21 mouse cellular contexts compared by ENCODE assay signal in the genomic region with DNA sequence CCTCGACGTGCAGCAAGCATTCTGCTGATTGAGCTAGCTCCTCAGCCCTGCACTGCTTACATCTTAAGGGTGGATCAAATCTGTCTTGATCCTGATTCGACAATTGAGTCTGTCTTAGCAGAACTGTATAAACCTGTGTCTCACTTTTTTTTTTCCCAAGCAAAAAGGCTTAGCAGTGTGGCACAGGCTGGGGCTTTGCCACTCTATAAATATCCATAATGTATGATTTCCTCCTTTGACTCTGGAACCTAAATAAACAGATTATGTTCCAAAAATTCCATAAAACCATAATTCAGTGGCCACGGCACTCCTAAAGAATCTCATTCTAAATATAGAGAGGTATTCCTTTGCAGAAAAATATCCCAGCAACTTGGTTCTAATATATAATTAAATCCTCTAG.
A peak's percentile ranks its signal among the peaks of the same experiment; 100 is the strongest.
DNase-seq lines count a peak whose midpoint lies in the region; ATAC-seq and TF ChIP-seq lines count a peak whose summit lies in the region.
"Had no signal": no experiment of that assay in that cellular context is flagged by ENCODE, and none has a peak within 500 bp of the region (broad histone marks: within the 10 kb centered on the region; RNA-seq: fewer than 3 reads in every experiment).

No protein-coding gene starts in this region.

- H3K9ac ChIP-seq in kidney, postnatal 0 days (ENCODE audit: low read depth, low read length) = no peak overlapping the region
- H3K9ac ChIP-seq in kidney, embryonic 15.5 days = no peak overlapping the region
- H3K9ac ChIP-seq: forebrain, embryonic 12.5 days; hindbrain, embryonic 13.5 days had no signal

- peaks cover 1% of the 10 kb centered on the region; the same call in 1 of the 2 replicates for H3K4me1 ChIP-seq in kidney, postnatal 0 days (replicated peaks; ENCODE audit: insufficient read depth, low read length)
- peaks cover 1% of the 10 kb centered on the region for H3K4me1 ChIP-seq in kidney, embryonic 15.5 days
- H3K4me1 ChIP-seq in embryonic fibroblast, embryonic 13.5 days (ENCODE audit: control insufficient read depth, insufficient read depth, low read length) = peaks cover 7% of the 10 kb centered on the region
- H3K4me1 ChIP-seq: forebrain, embryonic 12.5 days; hindbrain, embryonic 13.5 days had no signal

- H3K4me3 ChIP-seq in kidney, postnatal 0 days (replicated peaks; ENCODE audit: low read depth, low read length) = no peak overlapping the region
- no peak overlapping the region for H3K4me3 ChIP-seq in kidney, embryonic 15.5 days (replicated peaks)
- H3K4me3 ChIP-seq in C2C12 (ENCODE audit: insufficient read depth, poor library complexity, severe bottlenecking) = no peak overlapping the region
- no peak overlapping the region for H3K4me3 ChIP-seq in embryonic fibroblast, embryonic 13.5 days (ENCODE audit: insufficient read depth, low read length)
- H3K4me3 ChIP-seq: forebrain, embryonic 12.5 days; heart, embryonic 10.5 days; hindbrain, embryonic 13.5 days had no signal

- H3K36me3 ChIP-seq in kidney, postnatal 0 days (ENCODE audit: insufficient read depth, low read length) = no peaks in the 10 kb centered on the region
- no peaks in the 10 kb centered on the region for H3K36me3 ChIP-seq in kidney, embryonic 15.5 days
- H3K36me3 ChIP-seq in C2C12 (ENCODE audit: control insufficient read depth, insufficient read depth) = no peaks in the 10 kb centered on the region
- H3K36me3 ChIP-seq: forebrain, embryonic 12.5 days; G1E; heart, embryonic 10.5 days; hindbrain, embryonic 13.5 days had no signal

- H3K79me3 ChIP-seq in C2C12 (ENCODE audit: low read depth) = no peaks in the 10 kb centered on the region

- H3K4me2 ChIP-seq in kidney, postnatal 0 days (ENCODE audit: low read length) = no peak overlapping the region
- no peak overlapping the region for H3K4me2 ChIP-seq in kidney, embryonic 15.5 days
- H3K4me2 ChIP-seq: forebrain, embryonic 12.5 days; hindbrain, embryonic 13.5 days had no signal

- TF ChIP-seq CTCF in kidney, postnatal 0 days (IDR thresholded peaks at IDR 0.05; ENCODE audit: low read depth) = no peak
- no peak for TF ChIP-seq CTCF in C2C12 (IDR thresholded peaks at IDR 0.05; ENCODE audit: control insufficient read depth, insufficient read depth, insufficient read length)
- TF ChIP-seq CTCF in embryonic fibroblast, embryonic 13.5 days (IDR thresholded peaks at IDR 0.05; ENCODE audit: borderline replicate concordance, insufficient read depth, low read length) = no peak

- peak overlapping the region; percentile 27 for H3ac ChIP-seq in C2C12 (ENCODE audit: control insufficient read depth, insufficient read length, low read depth)

- no peaks in the 10 kb centered on the region for H3K79me2 ChIP-seq in C2C12 (ENCODE audit: control insufficient read depth, insufficient read depth)

- WGBS in kidney, postnatal 0 days = 61% methylated on average over 4 of the region's 4 CpGs
- WGBS in kidney, embryonic 15.5 days = 77% methylated on average over 4 of the region's 4 CpGs

- H3K9me3 ChIP-seq in kidney, postnatal 0 days (replicated peaks; ENCODE audit: low read length) = no peaks in the 10 kb centered on the region
- no peaks in the 10 kb centered on the region for H3K9me3 ChIP-seq in kidney, embryonic 15.5 days (replicated peaks)
- H3K9me3 ChIP-seq: forebrain, embryonic 12.5 days; G1E; heart, embryonic 10.5 days; hindbrain, embryonic 13.5 days had no signal

- no peak for ATAC-seq in kidney, postnatal 0 days (replicated peaks; ENCODE audit: low FRiP score, low read depth)
- no peak for ATAC-seq in kidney, embryonic 15.5 days (replicated peaks; ENCODE audit: low FRiP score)
- ATAC-seq: CD4-positive, CD25-positive, alpha-beta regulatory T cell, adult 4 months; forebrain, embryonic 16.5 days; hindbrain, postnatal 0 days had no signal

- no peaks in the 10 kb centered on the region for H3K27me3 ChIP-seq in kidney, postnatal 0 days (ENCODE audit: insufficient read depth, low read length)
- H3K27me3 ChIP-seq in kidney, embryonic 15.5 days = no peaks in the 10 kb centered on the region
- H3K27me3 ChIP-seq in C2C12 (ENCODE audit: control insufficient read depth, insufficient read depth, insufficient read length) = no peaks in the 10 kb centered on the region
- H3K27me3 ChIP-seq: forebrain, embryonic 12.5 days; hindbrain, embryonic 13.5 days had no signal

- TF ChIP-seq POLR2A in embryonic fibroblast, embryonic 13.5 days (IDR thresholded peaks at IDR 0.05; ENCODE audit: low read depth, low read length) = no peak

- no peak overlapping the region for H3K27ac ChIP-seq in kidney, postnatal 0 days
- no peak overlapping the region for H3K27ac ChIP-seq in kidney, embryonic 15.5 days
- peak overlapping the region; percentile 68 for H3K27ac ChIP-seq in embryonic fibroblast, embryonic 13.5 days (ENCODE audit: insufficient read depth, low read length)
- H3K27ac ChIP-seq: forebrain, embryonic 12.5 days; heart, embryonic 10.5 days; hindbrain, embryonic 13.5 days; hindbrain, postnatal 0 days had no signal

- DNase-seq in kidney, postnatal 0 days (ENCODE audit: low spot score) = peak; percentile 17
- no peak for DNase-seq in right cerebral cortex, postnatal 4 days
- no peak for DNase-seq in urinary bladder, postnatal 10 days (ENCODE audit: low spot score)
- DNase-seq: adrenal gland, postnatal 25 days; cerebellum, adult 18-20 months; cerebellum, adult 9-11 months; cerebellum, postnatal 36 days; gastrocnemius, postnatal 10 days; heart, adult 18-20 months; heart, postnatal 10 days; heart, postnatal 4 days had no signal

TF ChIP-seq in C2C12, 6 proteins besides CTCF, POLR2A, EP300 and RAD21:
- TF ChIP-seq MYOD1 (IDR thresholded peaks at IDR 0.05; ENCODE audit: control insufficient read depth, insufficient read length, low read depth) (no peak), FOSL1 (IDR thresholded peaks at IDR 0.05; ENCODE audit: insufficient read depth, low read length, poor library complexity, severe bottlenecking) (no peak), MYOG (IDR thresholded peaks at IDR 0.05; ENCODE audit: control insufficient read depth, extremely low read depth, insufficient read length) (no peak), USF1 (IDR thresholded peaks at IDR 0.05; ENCODE audit: low read depth) (no peak), MAX (IDR thresholded peaks at IDR 0.05) (no peak), CEBPB (IDR thresholded peaks at IDR 0.05; ENCODE audit: low read depth) (no peak)
